Mouse (Mus musculus) lung, embryonic 14.5 days (tissue): Measurements from ENCODE around the gene Gm26661. TPM values are rescaled to one million over a fixed set of nuclear protein-coding genes. Genes with fewer than 3 reads are reported as not detected.

Source experiments
- ATAC-seq: fragments of 200-750 bp; cut with Nextera tagmentation; 2 replicates; pipeline ENCODE4 v1.8.0; 2017; ENCODE audit warnings: mild to moderate bottlenecking, moderate TSS enrichment, moderate library complexity; ENCODE audit not compliant: insufficient read depth
- DNase-seq: peaks from one replicate; pipeline ENCODE4 v3.0.0-alpha.2; 2015
- H3K27ac ChIP-seq: fragments of 300-500 bp; sonication (generic); 2 replicates; pipeline ENCODE4 v1.5.1; 2014; ENCODE audit warnings: low read depth, mild to moderate bottlenecking, moderate library complexity
- H3K27me3 ChIP-seq: fragments of 300-500 bp; sonication (generic); 2 replicates; pipeline ENCODE4 v1.6.1; 2014; ENCODE audit warnings: low read length, control low read depth; ENCODE audit not compliant: insufficient read depth
- H3K36me3 ChIP-seq: fragments of 300-500 bp; sonication (generic); 2 replicates; pipeline ENCODE4 v1.6.1; 2014; ENCODE audit warnings: control low read depth; ENCODE audit not compliant: insufficient read depth
- H3K4me1 ChIP-seq: fragments of 300-500 bp; sonication (generic); 2 replicates; pipeline ENCODE4 v1.6.1; 2014; ENCODE audit warnings: antibody characterized with exemption, control low read depth; ENCODE audit not compliant: insufficient read depth
- H3K4me2 ChIP-seq: fragments of 300-500 bp; sonication (generic); 2 replicates; pipeline ENCODE4 v1.6.1; 2014; ENCODE audit warnings: mild to moderate bottlenecking
- H3K4me3 ChIP-seq: fragments of 300-500 bp; sonication (generic); 2 replicates; pipeline ENCODE4 v1.5.1; 2014; ENCODE audit warnings: low read depth, low read length
- H3K9ac ChIP-seq: fragments of 300-500 bp; sonication (generic); 2 replicates; pipeline ENCODE4 v1.6.1; 2014
- H3K9me3 ChIP-seq: fragments of 300-500 bp; sonication (generic); 2 replicates; pipeline ENCODE4 v1.6.1; 2016; ENCODE audit warnings: low read depth, low read length, control low read depth
- CTCF ChIP-seq: IDR thresholded peaks from 2 replicates; pipeline ENCODE4 v1.5.1; 2016; ENCODE audit warnings: antibody characterized with exemption, low read depth
- WGBS: fragments of 180-500 bp; shearing (Covaris S2); extraction: QIAGEN DNeasy Blood & Tissue Kit; methylation state at CpG from one replicate; pipeline ENCODE4 v1.1.7; 2014; 5-methylcytosine and 5-hydroxymethylcytosine counted together
- polyA plus RNA-seq: library from polyadenylated mRNA; unstranded; fragments of >200 nt; fragmentation: Nextera tagmentation; extraction: Ambion mirVana; gene quantifications from 2 replicates; pipeline ENCODE4 v1.2.1, GENCODE M21; 2014

The Gm26661 gene
- polyA plus RNA-seq, 1 experiment from 2014 or later, result not detected

- DNase-seq (no peak), ATAC-seq (no peak)
- Histone ChIP-seq H3K9ac (no peak overlapping the region), H3K9me3 (no peaks in the 10 kb centered on the region), H3K36me3 (no peaks in the 10 kb centered on the region), H3K4me1 (no peaks in the 10 kb centered on the region), H3K27ac (no peak overlapping the region), H3K4me2 (no peak overlapping the region), H3K27me3 (no peaks in the 10 kb centered on the region), H3K4me3 (no peak overlapping the region)
- no peak for TF ChIP-seq CTCF
- 74% methylated on average over 4 of the region's 4 CpGs for WGBS
Measured at GRCm38 (mm10) chr14:7833458-7833857, 42.1 kb downstream of the Gm26661 start.

- Histone ChIP-seq H3K36me3 (no peaks in the 10 kb centered on the region), H3K4me2 (no peak overlapping the region), H3K9ac (no peak overlapping the region), H3K9me3 (no peaks in the 10 kb centered on the region), H3K27ac (no peak overlapping the region), H3K27me3 (no peaks in the 10 kb centered on the region), H3K4me1 (0 out of 2 replicates have a peak, but pooled peaks cover 2% of the 10 kb centered on the region), H3K4me3 (no peak overlapping the region)
- no peak for TF ChIP-seq CTCF
- ATAC-seq (no peak), DNase-seq (no peak)
- 82% methylated on average over 5 of the region's 5 CpGs for WGBS
Measured at GRCm38 (mm10) chr14:7838564-7839089, 47.2 kb downstream of the Gm26661 start.

- H3K4me2 ChIP-seq, result no peak overlapping the region
- H3K36me3 ChIP-seq, result no peaks in the 10 kb centered on the region
- H3K9me3 ChIP-seq, result no peaks in the 10 kb centered on the region
- TF ChIP-seq CTCF, result no peak
- no peak overlapping the region for H3K27ac ChIP-seq
- H3K27me3 ChIP-seq, result no peaks in the 10 kb centered on the region
- ATAC-seq, result no peak
- peak; percentile 37 for DNase-seq
- H3K4me3 ChIP-seq, result no peak overlapping the region
- H3K9ac ChIP-seq, result no peak overlapping the region
- 32% methylated on average over 8 of the region's 8 CpGs for WGBS
- H3K4me1 ChIP-seq, result 0 out of 2 replicates have a peak, but pooled peaks cover 2% of the 10 kb centered on the region
Measured at GRCm38 (mm10) chr14:7839950-7840514, 48.6 kb downstream of the Gm26661 start.

Other genes with a start within 250 kb of the Gm26661 start
- 0.68 and 0.96 TPM in 2 replicates for gene Gm3558, start 223.0 kb upstream of the Gm26661 start, polyA plus RNA-seq
- not detected in 2 replicates for gene Gm10338, start 196.0 kb upstream of the Gm26661 start, polyA plus RNA-seq
- not detected in 2 replicates for gene Gm10128, start 147.6 kb upstream of the Gm26661 start, polyA plus RNA-seq
- gene Flnb, start 26.4 kb downstream of the Gm26661 start, polyA plus RNA-seq, result 19.5 and 22.5 TPM in 2 replicates
- gene Gm45521, start 165.7 kb downstream of the Gm26661 start, polyA plus RNA-seq, result not detected in 2 replicates
- 0.05 TPM in 1 of 2 replicates, not detected in the other for gene Dnase1l3, start 203.0 kb downstream of the Gm26661 start, polyA plus RNA-seq
- 14.8 and 15.1 TPM in 2 replicates for gene Abhd6, start 211.3 kb downstream of the Gm26661 start, polyA plus RNA-seq